Mouse (Mus musculus) heart, postnatal 0 days (tissue): ENCODE data around the gene Dnajc5g. TPM values are rescaled to one million over a fixed set of nuclear protein-coding genes. Genes with fewer than 3 reads are reported as not detected.

Experiments
- ATAC-seq: fragments of 200-750 bp; cut with Nextera tagmentation; 2 replicates; pipeline ENCODE4 v1.8.0; 2017; ENCODE audit warnings: low read depth, moderate number of reproducible peaks, moderate library complexity; ENCODE audit not compliant: insufficient read depth
- DNase-seq: peaks from one replicate; pipeline ENCODE4 v3.0.0-alpha.2; 2016; ENCODE audit warnings: low spot score
- H3K27ac ChIP-seq: fragments of 300-500 bp; sonication (generic); 2 replicates; pipeline ENCODE4 v1.5.1; 2014; ENCODE audit warnings: low read depth, mild to moderate bottlenecking
- H3K27me3 ChIP-seq: fragments of 300-500 bp; sonication (generic); 2 replicates; pipeline ENCODE4 v1.6.1; 2014; ENCODE audit warnings: low read length, mixed read lengths; ENCODE audit not compliant: control insufficient read depth, insufficient read depth
- H3K36me3 ChIP-seq: fragments of 300-500 bp; sonication (generic); replicated peaks from 2 replicates; pipeline ENCODE4 v1.6.1; 2014; ENCODE audit warnings: low read length, mixed read lengths; ENCODE audit not compliant: control insufficient read depth, insufficient read depth
- H3K4me1 ChIP-seq: fragments of 300-500 bp; sonication (generic); 2 replicates; pipeline ENCODE4 v1.6.1; 2014; ENCODE audit warnings: antibody characterized with exemption; ENCODE audit not compliant: control insufficient read depth, insufficient read depth
- H3K4me2 ChIP-seq: fragments of 300-500 bp; sonication (generic); 2 replicates; pipeline ENCODE4 v1.6.1; 2014; ENCODE audit warnings: low read depth, mild to moderate bottlenecking, low read length, moderate library complexity
- H3K4me3 ChIP-seq: fragments of 300-500 bp; sonication (generic); 2 replicates; pipeline ENCODE4 v1.5.1; 2014; ENCODE audit warnings: low read depth, low read length
- H3K9ac ChIP-seq: fragments of 300-500 bp; sonication (generic); replicated peaks from 2 replicates; pipeline ENCODE4 v1.6.1; 2014; ENCODE audit warnings: low read depth, low read length, mixed read lengths
- H3K9me3 ChIP-seq: fragments of 300-500 bp; sonication (generic); replicated peaks from 2 replicates; pipeline ENCODE4 v1.6.1; 2016; ENCODE audit warnings: low read length; ENCODE audit not compliant: control insufficient read depth
- CTCF ChIP-seq: IDR thresholded peaks from 2 replicates; pipeline ENCODE4 v1.5.1; 2016; ENCODE audit warnings: antibody characterized with exemption, control low read depth, low read depth
- EP300 ChIP-seq: IDR thresholded peaks from 2 replicates; pipeline ENCODE4 v1.6.1; 2016; ENCODE audit warnings: antibody characterized with exemption, low read depth
- WGBS: fragments of 180-500 bp; shearing (Covaris S2); extraction: QIAGEN DNeasy Blood & Tissue Kit; methylation state at CpG from one replicate; pipeline ENCODE4 v1.1.7; 2014; 5-methylcytosine and 5-hydroxymethylcytosine counted together
- polyA plus RNA-seq: library from polyadenylated mRNA; unstranded; fragments of >200 nt; fragmentation: Nextera tagmentation; extraction: Ambion mirVana; gene quantifications from 2 replicates; pipeline ENCODE4 v1.2.1, GENCODE M21; 2015
- total RNA-seq: library from RNA; depleted of rRNA; stranded (reverse); fragments of >200 nt; gene quantifications from 2 replicates; pipeline ENCODE4 v1.2.3, GENCODE M21; 2014; ENCODE audit warnings: low replicate concordance; rRNA removed

Dnajc5g gene
- total and polyA plus RNA-seq, 2 experiments from 2014 or later: not detected

DNA sequence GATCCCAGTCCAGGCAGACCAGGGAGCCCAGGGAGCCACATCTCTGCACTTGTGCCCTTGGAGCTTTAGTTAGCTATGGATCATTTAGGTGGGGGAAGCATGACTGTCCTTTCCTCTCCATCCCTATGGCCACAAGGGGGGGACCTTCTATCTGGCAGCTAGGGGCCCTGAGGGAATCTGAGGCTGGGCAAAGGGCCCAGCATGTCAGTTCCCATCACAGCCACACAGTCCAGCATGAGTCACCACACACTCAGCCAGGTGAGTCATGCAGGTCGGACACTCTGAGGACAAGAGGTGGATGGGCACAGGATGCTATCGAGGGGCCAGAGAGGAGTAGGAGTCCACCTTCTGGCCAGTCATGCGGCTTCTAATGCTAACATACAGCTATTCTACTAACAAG, 45.7 kb downstream of the Dnajc5g start:
- TF ChIP-seq CTCF (peak; percentile 39), EP300 (no peak)
- Histone ChIP-seq H3K27me3 (no peaks in the 10 kb centered on the region), H3K36me3 (peaks cover 10% of the 10 kb centered on the region), H3K27ac (no peak overlapping the region), H3K4me1 (peaks cover 6% of the 10 kb centered on the region), H3K4me3 (no peak overlapping the region), H3K9ac (no peak overlapping the region), H3K4me2 (no peak overlapping the region), H3K9me3 (no peaks in the 10 kb centered on the region)
- no peak for ATAC-seq
- peak; percentile 17 for DNase-seq
- WGBS: 44% methylated on average over 3 of the region's 3 CpGs

GRCm38 (mm10) chr5:31153516-31154151, 47.5 kb downstream of the Dnajc5g start:
- WGBS: 26% methylated on average over 6 of the region's 6 CpGs
- TF ChIP-seq EP300 (no peak), CTCF (no peak)
- DNase-seq: peak; percentile 10
- Histone ChIP-seq H3K4me1 (peaks cover 6% of the 10 kb centered on the region), H3K27me3 (no peaks in the 10 kb centered on the region), H3K9ac (peak overlapping the region; percentile 68), H3K27ac (peak overlapping the region; percentile 68; the same call in 1 of the 2 replicates), H3K36me3 (peaks cover 28% of the 10 kb centered on the region), H3K9me3 (no peaks in the 10 kb centered on the region), H3K4me3 (peak overlapping the region; percentile 73), H3K4me2 (peak overlapping the region; percentile 77)
- 0 out of 2 replicates have a peak, but pooled peaks have one; percentile 3 for ATAC-seq

GRCm38 (mm10) chr5:31154152-31154553, 48.1 kb downstream of the Dnajc5g start, which contains the start of gene Mpv17:
Gene Mpv17, minus strand, starts transcription at chr5:31154251.
- H3K27ac ChIP-seq: peak within 1 kb of the TSS; percentile 68
- H3K9me3 ChIP-seq: no peaks in the 10 kb centered on the region
- 0% methylated on average over 19 of the region's 19 CpGs for WGBS
- no peaks in the 10 kb centered on the region for H3K27me3 ChIP-seq
- H3K4me1 ChIP-seq: peaks cover 6% of the 10 kb centered on the region
- H3K9ac ChIP-seq: peak within 1 kb of the TSS; percentile 68
- ATAC-seq (peak; percentile 94), DNase-seq (peak; percentile 90)
- H3K36me3 ChIP-seq: peaks cover 34% of the 10 kb centered on the region
- peak within 1 kb of the TSS; percentile 73 for H3K4me3 ChIP-seq
- peak within 1 kb of the TSS; percentile 77 for H3K4me2 ChIP-seq
- TF ChIP-seq EP300 (no peak), CTCF (no peak)

Other genes with a start within 250 kb of the Dnajc5g start
- gene Tmem214, start 238.3 kb upstream of the Dnajc5g start, total RNA-seq: 58.8 and 70.6 TPM in 2 replicates
- gene Tmem214, start 238.3 kb upstream of the Dnajc5g start, polyA plus RNA-seq: 48.0 and 49.6 TPM in 2 replicates
- gene Agbl5, start 217.6 kb upstream of the Dnajc5g start, total RNA-seq: 18.1 and 28.2 TPM in 2 replicates
- gene Agbl5, start 217.6 kb upstream of the Dnajc5g start, polyA plus RNA-seq: 4.2 and 4.9 TPM in 2 replicates
- gene Ost4, start 198.5 kb upstream of the Dnajc5g start, total RNA-seq: 201 and 280 TPM in 2 replicates
- 334 and 356 TPM in 2 replicates for gene Ost4, start 198.5 kb upstream of the Dnajc5g start, polyA plus RNA-seq
- 63.5 and 64.5 TPM in 2 replicates for gene Emilin1, start 192.9 kb upstream of the Dnajc5g start, total RNA-seq
- gene Emilin1, start 192.9 kb upstream of the Dnajc5g start, polyA plus RNA-seq: 68.3 and 70.4 TPM in 2 replicates
- 11.8 and 15.0 TPM in 2 replicates for gene Khk, start 184.9 kb upstream of the Dnajc5g start, total RNA-seq
- 16.2 and 18.5 TPM in 2 replicates for gene Khk, start 184.9 kb upstream of the Dnajc5g start, polyA plus RNA-seq
- 0.77 and 3.0 TPM in 2 replicates for gene Cgref1, start 160.7 kb upstream of the Dnajc5g start, total RNA-seq
- 1.1 and 1.2 TPM in 2 replicates for gene Cgref1, start 160.7 kb upstream of the Dnajc5g start, polyA plus RNA-seq
- gene Preb, start 145.9 kb upstream of the Dnajc5g start, total RNA-seq: 20.8 and 40.0 TPM in 2 replicates
- gene Preb, start 145.9 kb upstream of the Dnajc5g start, polyA plus RNA-seq: 54.3 and 64.3 TPM in 2 replicates
- not detected in 2 replicates for gene Tcf23, start 137.6 kb upstream of the Dnajc5g start, total RNA-seq
- 0.15 and 0.21 TPM in 2 replicates for gene Tcf23, start 137.6 kb upstream of the Dnajc5g start, polyA plus RNA-seq
- gene Atraid, start 58.0 kb upstream of the Dnajc5g start, total RNA-seq: 141 and 177 TPM in 2 replicates
- 166 and 176 TPM in 2 replicates for gene Atraid, start 58.0 kb upstream of the Dnajc5g start, polyA plus RNA-seq
- gene Slc5a6, start 57.4 kb upstream of the Dnajc5g start, total RNA-seq: 7.1 and 7.7 TPM in 2 replicates
- 5.2 and 5.5 TPM in 2 replicates for gene Slc5a6, start 57.4 kb upstream of the Dnajc5g start, polyA plus RNA-seq
- gene Cad, start 51.5 kb upstream of the Dnajc5g start, total RNA-seq: 24.6 and 74.6 TPM in 2 replicates
- gene Cad, start 51.5 kb upstream of the Dnajc5g start, polyA plus RNA-seq: 5.4 and 5.7 TPM in 2 replicates
- not detected in 2 replicates for gene Slc30a3, start 2.0 kb downstream of the Dnajc5g start, total RNA-seq
- 0.08 and 0.18 TPM in 2 replicates for gene Slc30a3, start 2.0 kb downstream of the Dnajc5g start, polyA plus RNA-seq
- gene Trim54, start 10.4 kb downstream of the Dnajc5g start, total RNA-seq: 4.2 and 8.8 TPM in 2 replicates
- 16.4 and 16.5 TPM in 2 replicates for gene Trim54, start 10.4 kb downstream of the Dnajc5g start, polyA plus RNA-seq
- not detected in 2 replicates for gene Ucn, start 32.5 kb downstream of the Dnajc5g start, total RNA-seq
- not detected in 2 replicates for gene Ucn, start 32.5 kb downstream of the Dnajc5g start, polyA plus RNA-seq
- gene Mpv17, start 48.0 kb downstream of the Dnajc5g start, total RNA-seq: 157 and 202 TPM in 2 replicates
- 80.1 and 83.0 TPM in 2 replicates for gene Mpv17, start 48.0 kb downstream of the Dnajc5g start, polyA plus RNA-seq
- 6.6 and 9.9 TPM in 2 replicates for gene Gm29609, start 73.6 kb downstream of the Dnajc5g start, total RNA-seq
- 0.80 and 1.1 TPM in 2 replicates for gene Gm29609, start 73.6 kb downstream of the Dnajc5g start, polyA plus RNA-seq
- gene Gtf3c2, start 73.9 kb downstream of the Dnajc5g start, total RNA-seq: 15.7 and 42.7 TPM in 2 replicates
- gene Gtf3c2, start 73.9 kb downstream of the Dnajc5g start, polyA plus RNA-seq: 18.3 and 20.5 TPM in 2 replicates
- gene Snx17, start 86.9 kb downstream of the Dnajc5g start, total RNA-seq: 120 and 139 TPM in 2 replicates
- gene Snx17, start 86.9 kb downstream of the Dnajc5g start, polyA plus RNA-seq: 97.9 and 112 TPM in 2 replicates
- 27.1 and 36.7 TPM in 2 replicates for gene Eif2b4, start 87.1 kb downstream of the Dnajc5g start, total RNA-seq
- 60.2 and 60.7 TPM in 2 replicates for gene Eif2b4, start 87.1 kb downstream of the Dnajc5g start, polyA plus RNA-seq
- 2.9 and 30.7 TPM in 2 replicates for gene Zfp513, start 96.0 kb downstream of the Dnajc5g start, total RNA-seq
- gene Zfp513, start 96.0 kb downstream of the Dnajc5g start, polyA plus RNA-seq: 2.9 and 3.4 TPM in 2 replicates
- 48.7 and 51.7 TPM in 2 replicates for gene Ppm1g, start 114.4 kb downstream of the Dnajc5g start, total RNA-seq
- gene Ppm1g, start 114.4 kb downstream of the Dnajc5g start, polyA plus RNA-seq: 61.0 and 68.0 TPM in 2 replicates
- 120 and 124 TPM in 2 replicates for gene Nrbp1, start 134.6 kb downstream of the Dnajc5g start, total RNA-seq
- 100 and 104 TPM in 2 replicates for gene Nrbp1, start 134.6 kb downstream of the Dnajc5g start, polyA plus RNA-seq
- not detected in 2 replicates for gene Gm9970, start 134.9 kb downstream of the Dnajc5g start, total RNA-seq
- 0.70 and 1.1 TPM in 2 replicates for gene Gm9970, start 134.9 kb downstream of the Dnajc5g start, polyA plus RNA-seq
- 2.0 and 2.6 TPM in 2 replicates for gene Krtcap3, start 145.4 kb downstream of the Dnajc5g start, total RNA-seq
- 1.7 and 2.7 TPM in 2 replicates for gene Krtcap3, start 145.4 kb downstream of the Dnajc5g start, polyA plus RNA-seq
- 30.3 and 40.9 TPM in 2 replicates for gene Ift172, start 184.8 kb downstream of the Dnajc5g start, total RNA-seq
- gene Ift172, start 184.8 kb downstream of the Dnajc5g start, polyA plus RNA-seq: 14.6 and 16.5 TPM in 2 replicates
- gene Fndc4, start 189.8 kb downstream of the Dnajc5g start, total RNA-seq: 21.2 and 27.4 TPM in 2 replicates
- gene Fndc4, start 189.8 kb downstream of the Dnajc5g start, polyA plus RNA-seq: 5.4 and 6.2 TPM in 2 replicates
- 0.12 TPM in 1 of 2 replicates, not detected in the other for gene Gckr, start 191.2 kb downstream of the Dnajc5g start, total RNA-seq
- 0.04 TPM in 1 of 2 replicates, not detected in the other for gene Gckr, start 191.2 kb downstream of the Dnajc5g start, polyA plus RNA-seq